Mouse (Mus musculus) embryonic facial prominence, embryonic 13.5 days (tissue): ENCODE results near the gene Gab2. TPM values are rescaled to one million over a fixed set of nuclear protein-coding genes. Genes with fewer than 3 reads are reported as not detected.

Source experiments
- ATAC-seq: fragments of 200-750 bp; cut with Nextera tagmentation; 2 replicates; pipeline ENCODE4 v1.8.0; 2017; ENCODE audit warnings: low read depth; ENCODE audit not compliant: insufficient number of reproducible peaks, insufficient read depth, low FRiP score, low TSS enrichment
- H3K27ac ChIP-seq: fragments of 300-500 bp; sonication (generic); 2 replicates; pipeline ENCODE4 v1.5.1; 2015; ENCODE audit warnings: moderate library complexity, mild to moderate bottlenecking, inconsistent platforms
- H3K27me3 ChIP-seq: fragments of 300-500 bp; sonication (generic); 2 replicates; pipeline ENCODE4 v1.6.1; 2015; ENCODE audit warnings: mild to moderate bottlenecking, inconsistent platforms
- H3K36me3 ChIP-seq: fragments of 300-500 bp; sonication (generic); 2 replicates; pipeline ENCODE4 v1.6.1; 2015; ENCODE audit warnings: mild to moderate bottlenecking, inconsistent platforms
- H3K4me1 ChIP-seq: fragments of 300-500 bp; sonication (generic); 2 replicates; pipeline ENCODE4 v1.6.1; 2015; ENCODE audit warnings: inconsistent platforms
- H3K4me2 ChIP-seq: fragments of 300-500 bp; sonication (generic); 2 replicates; pipeline ENCODE4 v1.6.1; 2015; ENCODE audit warnings: moderate library complexity, mild to moderate bottlenecking, inconsistent platforms
- H3K4me3 ChIP-seq: fragments of 300-500 bp; sonication (generic); 2 replicates; pipeline ENCODE4 v1.5.1; 2015; ENCODE audit warnings: mild to moderate bottlenecking, inconsistent platforms
- H3K9ac ChIP-seq: fragments of 300-500 bp; sonication (generic); 2 replicates; pipeline ENCODE4 v1.6.1; 2015; ENCODE audit warnings: mild to moderate bottlenecking, inconsistent platforms
- H3K9me3 ChIP-seq: fragments of 300-500 bp; sonication (generic); 2 replicates; pipeline ENCODE4 v1.6.1; 2016; ENCODE audit warnings: inconsistent platforms
- WGBS: fragments of 180-500 bp; shearing (Covaris S2); methylation state at CpG from one replicate; pipeline ENCODE4 v1.1.7; 2015; ENCODE audit warnings: mixed read lengths; 5-methylcytosine and 5-hydroxymethylcytosine counted together
- polyA plus RNA-seq: library from polyadenylated mRNA; unstranded; fragments of >200 nt; fragmentation: Nextera tagmentation; extraction: Ambion mirVana; gene quantifications from 2 replicates; pipeline ENCODE4 v1.2.1, GENCODE M21; 2015

Gab2 gene
- polyA plus RNA-seq, 1 experiment from 2014 or later: 4.9 TPM

- H3K9ac ChIP-seq: peak overlapping the region; percentile 59
- no peak for ATAC-seq
- H3K27ac ChIP-seq: no peak overlapping the region
- peaks cover 17% of the 10 kb centered on the region for H3K4me1 ChIP-seq
- WGBS: 16% methylated on average over 62 of the region's 96 CpGs
- H3K27me3 ChIP-seq: peaks cover 43% of the 10 kb centered on the region
- H3K36me3 ChIP-seq: peaks cover 14% of the 10 kb centered on the region; the same call in 1 of the 2 replicates
- peak overlapping the region; percentile 66 for H3K4me2 ChIP-seq
- H3K4me3 ChIP-seq: peak overlapping the region; percentile 41
- H3K9me3 ChIP-seq: no peaks in the 10 kb centered on the region
Observed at GRCm38 (mm10) chr7:97325156-97325985, 244.0 kb downstream of the Gab2 start.

- Histone ChIP-seq H3K27me3 (peaks cover 43% of the 10 kb centered on the region), H3K9ac (no peak overlapping the region), H3K4me2 (no peak overlapping the region), H3K4me3 (no peak overlapping the region), H3K36me3 (peaks cover under 1% of the 10 kb centered on the region; the same call in 1 of the 2 replicates), H3K4me1 (peaks cover 29% of the 10 kb centered on the region), H3K27ac (no peak overlapping the region), H3K9me3 (no peaks in the 10 kb centered on the region)
- 86% methylated on average over 4 of the region's 4 CpGs for WGBS
- ATAC-seq: no peak
Observed at GRCm38 (mm10) chr7:97327376-97327775, 246.0 kb downstream of the Gab2 start.

- Histone ChIP-seq H3K27me3 (peaks cover 36% of the 10 kb centered on the region), H3K4me3 (no peak overlapping the region), H3K36me3 (no peaks in the 10 kb centered on the region; the same call in 1 of the 2 replicates), H3K9ac (no peak overlapping the region), H3K27ac (no peak overlapping the region), H3K9me3 (no peaks in the 10 kb centered on the region), H3K4me1 (peaks cover 36% of the 10 kb centered on the region), H3K4me2 (no peak overlapping the region)
- no peak for ATAC-seq
- WGBS: 60% methylated on average over 13 of the region's 13 CpGs
Observed at GRCm38 (mm10) chr7:97328891-97329588, 247.7 kb downstream of the Gab2 start.

GRCm38 (mm10) chr7:97329676-97330075 is 248.3 kb downstream of the Gab2 start:
- 85% methylated on average over 3 of the region's 3 CpGs for WGBS
- Histone ChIP-seq H3K36me3 (no peaks in the 10 kb centered on the region; the same call in 1 of the 2 replicates), H3K27ac (no peak overlapping the region), H3K4me2 (no peak overlapping the region), H3K4me3 (no peak overlapping the region), H3K27me3 (peaks cover 30% of the 10 kb centered on the region), H3K9me3 (no peaks in the 10 kb centered on the region), H3K9ac (no peak overlapping the region), H3K4me1 (peaks cover 36% of the 10 kb centered on the region)
- ATAC-seq: no peak

DNA sequence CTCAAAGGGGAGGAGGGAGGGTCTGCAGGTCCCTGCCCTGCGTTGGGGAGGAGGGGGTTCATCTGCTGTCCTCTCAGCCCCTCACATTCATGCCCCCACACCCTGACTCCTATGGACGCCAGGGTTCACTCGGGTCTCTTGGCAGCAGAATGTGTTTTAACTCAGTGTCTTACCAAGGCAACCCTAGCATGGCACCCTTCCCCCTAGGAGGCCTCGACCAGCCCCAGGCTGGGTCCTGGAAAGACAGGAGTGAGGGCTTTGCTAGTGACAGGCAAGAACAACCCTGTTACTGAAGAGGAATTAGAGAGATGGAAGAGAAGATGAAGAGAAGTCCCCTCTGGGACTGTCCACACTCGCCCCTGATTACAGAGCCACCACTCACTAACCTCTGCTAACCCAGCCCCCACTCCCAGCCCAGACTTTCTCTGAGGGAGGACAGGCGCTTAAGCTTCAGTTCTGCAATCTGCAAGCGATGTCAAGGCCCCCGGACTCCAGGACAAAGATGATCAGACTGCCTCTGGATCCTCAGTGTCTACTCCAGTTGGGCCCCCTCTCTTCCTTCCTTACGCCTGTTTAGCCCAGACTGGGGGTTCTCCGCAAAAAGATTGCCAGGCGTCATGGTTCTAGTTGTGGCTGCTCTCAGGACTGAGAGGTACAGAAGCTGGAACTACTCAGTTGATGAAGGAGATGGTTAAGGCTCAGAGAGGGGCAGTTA is 249.7 kb downstream of the Gab2 start:
- no peak for ATAC-seq
- WGBS: 58% methylated on average over 11 of the region's 11 CpGs
- peak overlapping the region; percentile 78 for H3K4me3 ChIP-seq
- peaks cover 28% of the 10 kb centered on the region for H3K4me1 ChIP-seq
- H3K9ac ChIP-seq: peak overlapping the region; percentile 78
- no peaks in the 10 kb centered on the region for H3K36me3 ChIP-seq
- peak overlapping the region; percentile 82 for H3K4me2 ChIP-seq
- H3K27me3 ChIP-seq: peaks cover 15% of the 10 kb centered on the region
- H3K27ac ChIP-seq: no peak overlapping the region
- no peaks in the 10 kb centered on the region for H3K9me3 ChIP-seq

DNA sequence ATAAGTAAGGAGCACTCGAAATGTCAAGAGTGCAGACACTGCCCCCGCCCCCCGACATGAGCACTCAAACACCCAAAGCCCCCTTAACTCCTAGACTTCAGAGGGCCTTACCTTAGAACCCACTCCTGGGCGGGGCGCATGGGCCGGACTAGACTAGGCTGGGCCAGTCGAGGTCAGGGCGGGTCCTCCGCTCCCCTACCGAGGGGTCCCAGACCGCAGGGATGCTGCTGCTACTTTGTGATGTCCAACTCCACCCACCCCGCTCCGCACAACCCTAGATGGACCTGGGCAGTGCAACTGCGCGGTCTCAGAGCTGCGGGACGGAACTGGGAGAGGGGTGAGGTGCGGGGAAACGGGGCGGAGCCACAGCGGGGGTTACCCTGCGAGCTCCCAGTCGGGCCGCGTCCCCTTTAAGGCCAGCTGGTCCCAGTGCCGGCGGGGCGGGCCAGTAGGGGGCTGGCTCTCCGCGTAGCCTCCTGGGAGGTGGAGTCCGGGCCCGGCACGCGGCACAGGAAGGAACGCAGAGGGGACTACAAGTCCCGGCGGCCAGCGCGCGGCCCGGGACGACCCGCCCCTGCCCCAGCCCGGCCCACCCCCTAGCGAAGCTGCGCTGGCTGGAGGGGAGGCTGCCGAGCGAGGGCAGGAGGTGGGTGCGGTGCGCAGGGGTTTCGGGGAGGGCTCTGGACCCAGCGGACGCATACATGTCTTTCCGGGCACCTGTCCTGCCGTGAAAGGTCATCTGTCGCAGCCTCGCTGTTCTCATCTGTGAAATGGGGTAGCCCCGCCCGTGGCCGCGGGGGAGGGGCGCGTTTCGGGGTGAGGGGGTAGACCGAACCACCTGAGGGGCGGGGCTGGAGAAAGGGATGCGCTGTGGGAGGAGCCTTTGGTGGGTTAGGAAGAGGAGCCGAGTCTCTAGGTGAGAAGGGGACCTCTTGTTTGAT is 250.6 kb downstream of the Gab2 start, which contains the start of the genes Usp35 and Kctd21:
Usp35 (minus strand) TSS at position 295 of the 941 bp plus-strand sequence.
Kctd21 (plus strand) TSS at position 602 of the 941 bp plus-strand sequence.
- under 1% methylated on average over 68 of the region's 68 CpGs for WGBS
- Histone ChIP-seq H3K9me3 (no peaks in the 10 kb centered on the region), H3K27ac (no peak within 1 kb of the TSS)

GRCm38 (mm10) chr7:97332667-97333041 is 251.3 kb downstream of the Gab2 start:
- Histone ChIP-seq H3K4me3 (peak overlapping the region; percentile 78), H3K36me3 (no peaks in the 10 kb centered on the region), H3K27ac (no peak overlapping the region), H3K9ac (peak overlapping the region; percentile 79), H3K4me2 (peak overlapping the region; percentile 82), H3K4me1 (peaks cover 28% of the 10 kb centered on the region), H3K9me3 (no peaks in the 10 kb centered on the region), H3K27me3 (no peaks in the 10 kb centered on the region)
- ATAC-seq: no peak; the same call in 1 of the 2 replicates
- WGBS: 2% methylated on average over 9 of the region's 9 CpGs

More for the DNA sequence above, 250.6 kb downstream of the Gab2 start, which contains the start of the genes Usp35 and Kctd21:
- Histone ChIP-seq H3K9ac (peak within 1 kb of the TSS; percentile 79), H3K36me3 (no peaks in the 10 kb centered on the region), H3K4me3 (peak within 1 kb of the TSS; percentile 78), H3K4me1 (peaks cover 28% of the 10 kb centered on the region), H3K27me3 (peaks cover 6% of the 10 kb centered on the region), H3K4me2 (peak within 1 kb of the TSS; percentile 82)
- ATAC-seq: peak; percentile 99

GRCm38 (mm10) chr7:97333113-97333898 is 251.9 kb downstream of the Gab2 start:
- H3K4me3 ChIP-seq: peak overlapping the region; percentile 78; the same call in 1 of the 2 replicates
- no peak for ATAC-seq
- 88% methylated on average over 6 of the region's 6 CpGs for WGBS
- no peaks in the 10 kb centered on the region for H3K36me3 ChIP-seq
- H3K9ac ChIP-seq: 0 out of 2 replicates have a peak overlapping the region, but pooled peaks have one; percentile 79
- H3K9me3 ChIP-seq: no peaks in the 10 kb centered on the region
- no peaks in the 10 kb centered on the region for H3K27me3 ChIP-seq
- no peak overlapping the region for H3K27ac ChIP-seq
- H3K4me2 ChIP-seq: peak overlapping the region; percentile 82
- peaks cover 28% of the 10 kb centered on the region for H3K4me1 ChIP-seq

DNA sequence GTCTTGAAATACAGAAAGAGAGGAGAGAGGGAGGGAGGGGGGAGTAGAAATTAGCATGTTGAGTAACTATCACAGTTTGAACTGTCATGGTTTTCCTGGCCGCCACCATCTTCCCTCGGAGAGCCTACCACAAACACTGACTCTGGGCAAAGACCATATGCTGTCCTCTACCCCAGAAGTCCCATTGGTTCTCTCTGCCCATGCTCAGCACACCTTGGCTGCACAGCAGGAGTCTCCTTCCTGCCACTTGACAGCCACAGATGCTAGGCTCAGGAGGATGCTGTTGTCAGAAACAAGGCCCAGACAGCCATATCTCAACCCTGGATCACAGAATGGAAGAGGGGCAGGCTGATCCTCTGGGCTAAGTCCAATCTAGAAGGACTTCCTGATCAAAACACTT is 253.0 kb downstream of the Gab2 start:
- Histone ChIP-seq H3K4me2 (no peak overlapping the region), H3K27me3 (no peaks in the 10 kb centered on the region), H3K27ac (no peak overlapping the region), H3K36me3 (no peaks in the 10 kb centered on the region), H3K4me1 (peaks cover 21% of the 10 kb centered on the region), H3K9me3 (no peaks in the 10 kb centered on the region), H3K4me3 (no peak overlapping the region), H3K9ac (no peak overlapping the region)
- no peak for ATAC-seq
- WGBS: 98% methylated on average over 2 of the region's 2 CpGs

- Histone ChIP-seq H3K4me2 (no peak overlapping the region), H3K9me3 (0 out of 2 replicates have a peak, but pooled peaks cover 5% of the 10 kb centered on the region), H3K27me3 (no peaks in the 10 kb centered on the region), H3K36me3 (no peaks in the 10 kb centered on the region), H3K4me3 (no peak overlapping the region), H3K27ac (no peak overlapping the region), H3K4me1 (peaks cover 8% of the 10 kb centered on the region), H3K9ac (no peak overlapping the region)
- WGBS: 76% methylated on average over 1 of the region's 1 CpGs
- no peak for ATAC-seq
Observed at GRCm38 (mm10) chr7:97336678-97337077, 255.3 kb downstream of the Gab2 start.
